Mouse (Mus musculus) heart, adult 11 months (tissue): Measurements from ENCODE around the gene Sf1.

Experiments
- DNase-seq: peaks from one replicate; pipeline ENCODE4 v3.0.0; 2022

The Sf1 gene

GRCm38 (mm10) chr19:6363411-6364240 is at the start of gene Sf1:
TSS of gene Sf1 (plus strand) at chr19:6363690.
- DNase-seq: peak; percentile 100

- DNase-seq: no peak
These were observed 49.7 kb upstream of the Sf1 start for GRCm38 (mm10) chr19:6313796-6314195.

GRCm38 (mm10) chr19:6314513-6314912 is 49.0 kb upstream of the Sf1 start:
- DNase-seq: no peak

GRCm38 (mm10) chr19:6315573-6315972 is 47.9 kb upstream of the Sf1 start:
- no peak for DNase-seq

- no peak for DNase-seq
These were observed 45.3 kb upstream of the Sf1 start for GRCm38 (mm10) chr19:6318145-6318544.

GRCm38 (mm10) chr19:6321358-6321757 is 42.1 kb upstream of the Sf1 start:
- DNase-seq: no peak

- peak; percentile 98 for DNase-seq
These were observed 41.5 kb upstream of the Sf1 start for GRCm38 (mm10) chr19:6321786-6322621.

- no peak for DNase-seq
These were observed 38.7 kb upstream of the Sf1 start for GRCm38 (mm10) chr19:6324751-6325150.

GRCm38 (mm10) chr19:6331178-6331577 is 32.3 kb upstream of the Sf1 start:
- DNase-seq: no peak

GRCm38 (mm10) chr19:6331719-6332516 is 31.6 kb upstream of the Sf1 start:
- no peak for DNase-seq

- no peak for DNase-seq
These were observed 29.5 kb upstream of the Sf1 start for GRCm38 (mm10) chr19:6333761-6334595.

- DNase-seq: peak; percentile 100
These were observed 28.6 kb upstream of the Sf1 start, which contains the start of gene Men1 for GRCm38 (mm10) chr19:6334673-6335457. TSS of gene Men1 (plus strand) at chr19:6334979.

GRCm38 (mm10) chr19:6335458-6335827 is 28.0 kb upstream of the Sf1 start:
- DNase-seq: peak; percentile 96

- no peak for DNase-seq
These were observed 26.6 kb upstream of the Sf1 start for GRCm38 (mm10) chr19:6336920-6337319.

- DNase-seq: peak; percentile 93
These were observed 25.3 kb upstream of the Sf1 start for GRCm38 (mm10) chr19:6338171-6338570.

- peak; percentile 92 for DNase-seq
These were observed 24.8 kb upstream of the Sf1 start for GRCm38 (mm10) chr19:6338716-6339115.

GRCm38 (mm10) chr19:6339191-6339590 is 24.3 kb upstream of the Sf1 start:
- peak; percentile 95 for DNase-seq

GRCm38 (mm10) chr19:6339890-6340504 is 23.5 kb upstream of the Sf1 start:
- peak; percentile 99 for DNase-seq

GRCm38 (mm10) chr19:6340524-6341452 is 22.7 kb upstream of the Sf1 start, which contains the start of gene Map4k2:
TSS of gene Map4k2 (plus strand) at chr19:6341135.
- peak; percentile 99 for DNase-seq
